ENCODE assay signal across 15 mouse cellular contexts in genomic region chr7:139551519-139551918, GRCm38 (mm10). TPM values are rescaled to one million over a fixed set of nuclear protein-coding genes. Genes with fewer than 3 reads are reported as not detected.
"Had no signal": no experiment of that assay in that cellular context is flagged by ENCODE, and none has a peak within 500 bp of the region (broad histone marks: within the 10 kb centered on the region; RNA-seq: fewer than 3 reads in every experiment).

No protein-coding gene starts in this region.

- DNase-seq: kidney, postnatal 4 days; left cerebral cortex, postnatal 4 days; liver, postnatal 0 days; lung, embryonic 14.5 days; thymus, adult 18-20 months; thymus, postnatal 36 days had no signal

- H3K4me1 ChIP-seq: limb, embryonic 12.5 days; limb, embryonic 15.5 days had no signal

- ATAC-seq: intestine, embryonic 16.5 days; liver, postnatal 0 days; lung, postnatal 0 days had no signal

- H3K4me3 ChIP-seq: limb, embryonic 12.5 days; limb, embryonic 15.5 days had no signal

- H3K4me2 ChIP-seq: limb, embryonic 12.5 days; limb, embryonic 15.5 days; liver, embryonic 11.5 days; lung, embryonic 14.5 days had no signal

- H3K27me3 ChIP-seq: limb, embryonic 12.5 days; limb, embryonic 15.5 days had no signal

- H3K36me3 ChIP-seq: limb, embryonic 12.5 days; limb, embryonic 15.5 days had no signal

- H3K9ac ChIP-seq: limb, embryonic 12.5 days; limb, embryonic 15.5 days; liver, embryonic 14.5 days; liver, postnatal 0 days; lung, embryonic 14.5 days had no signal

- H3K9me3 ChIP-seq: limb, embryonic 12.5 days; limb, embryonic 15.5 days had no signal

- H3K27ac ChIP-seq: kidney, postnatal 0 days; limb, embryonic 12.5 days; limb, embryonic 15.5 days; liver, embryonic 14.5 days; macrophage had no signal

RNA-seq across cellular contexts. Expression of gene Nkx6-2, which starts 31.1 kb away (rescaled TPM):
- polyA plus RNA-seq: kidney, embryonic 14.5 days; limb, embryonic 12.5 days; liver, embryonic 14.5 days; liver, postnatal 0 days; lung, embryonic 14.5 days; macrophage had no signal
